Mouse (Mus musculus) kidney, postnatal 0 days (tissue): Measurements from ENCODE around the gene Auh. TPM values are rescaled to one million over a fixed set of nuclear protein-coding genes. Genes with fewer than 3 reads are reported as not detected.
A peak's percentile ranks its signal among the peaks of the same experiment; 100 is the strongest.

Experiments used
- ATAC-seq: fragments of 200-750 bp; cut with Nextera tagmentation; replicated peaks from 2 replicates; pipeline ENCODE4 v1.8.0; 2017; ENCODE audit warnings: low read depth, moderate number of reproducible peaks, moderate TSS enrichment, moderate library complexity; ENCODE audit not compliant: low FRiP score
- DNase-seq: peaks from one replicate; pipeline ENCODE4 v3.0.0-alpha.2; 2016; ENCODE audit warnings: low spot score
- H3K27ac ChIP-seq: fragments of 300-500 bp; sonication (generic); 2 replicates; pipeline ENCODE4 v1.5.1; 2014; ENCODE audit warnings: mild to moderate bottlenecking
- H3K27me3 ChIP-seq: fragments of 300-500 bp; sonication (generic); 2 replicates; pipeline ENCODE4 v1.6.1; 2014; ENCODE audit warnings: low read length, mixed read lengths; ENCODE audit not compliant: insufficient read depth
- H3K36me3 ChIP-seq: fragments of 300-500 bp; sonication (generic); 2 replicates; pipeline ENCODE4 v1.6.1; 2014; ENCODE audit warnings: low read length, mixed read lengths; ENCODE audit not compliant: insufficient read depth
- H3K4me1 ChIP-seq: fragments of 300-500 bp; sonication (generic); replicated peaks from 2 replicates; pipeline ENCODE4 v1.6.1; 2014; ENCODE audit warnings: antibody characterized with exemption, low read length, mixed read lengths; ENCODE audit not compliant: insufficient read depth
- H3K4me2 ChIP-seq: fragments of 300-500 bp; sonication (generic); 2 replicates; pipeline ENCODE4 v1.6.1; 2014; ENCODE audit warnings: mild to moderate bottlenecking, low read length, moderate library complexity, mixed read lengths
- H3K4me3 ChIP-seq: fragments of 300-500 bp; sonication (generic); replicated peaks from 2 replicates; pipeline ENCODE4 v1.5.1; 2014; ENCODE audit warnings: low read depth, low read length
- H3K9ac ChIP-seq: fragments of 300-500 bp; sonication (generic); 2 replicates; pipeline ENCODE4 v1.6.1; 2014; ENCODE audit warnings: low read depth, low read length
- H3K9me3 ChIP-seq: fragments of 300-500 bp; sonication (generic); replicated peaks from 2 replicates; pipeline ENCODE4 v1.6.1; 2016; ENCODE audit warnings: low read length, inconsistent platforms, mixed read lengths
- CTCF ChIP-seq: IDR thresholded peaks from 2 replicates; pipeline ENCODE4 v1.5.1; 2016; ENCODE audit warnings: antibody characterized with exemption, low read depth, mild to moderate bottlenecking, moderate library complexity
- WGBS: fragments of 180-500 bp; shearing (Covaris S2); extraction: QIAGEN DNeasy Blood & Tissue Kit; methylation state at CpG from one replicate; pipeline ENCODE4 v1.1.7; 2014; 5-methylcytosine and 5-hydroxymethylcytosine counted together
- polyA plus RNA-seq: library from polyadenylated mRNA; unstranded; fragments of >200 nt; fragmentation: Nextera tagmentation; extraction: Ambion mirVana; gene quantifications from 2 replicates; pipeline ENCODE4 v1.2.1, GENCODE M21; 2015

Auh gene
- polyA plus RNA-seq, 1 experiment from 2014 or later: 81.3 TPM

- Histone ChIP-seq H3K4me2 (no peak overlapping the region), H3K4me1 (no peaks in the 10 kb centered on the region), H3K9ac (no peak overlapping the region), H3K9me3 (no peaks in the 10 kb centered on the region), H3K4me3 (no peak overlapping the region), H3K27ac (no peak overlapping the region), H3K27me3 (no peaks in the 10 kb centered on the region), H3K36me3 (peaks cover 4% of the 10 kb centered on the region; the same call in 1 of the 2 replicates)
- 72% methylated on average over 7 of the region's 7 CpGs for WGBS
- DNase-seq (no peak), ATAC-seq (no peak)
- TF ChIP-seq CTCF: no peak
Measured at GRCm38 (mm10) chr13:52886779-52887178, 42.7 kb downstream of the Auh start.

GRCm38 (mm10) chr13:52883960-52884326 is 45.5 kb downstream of the Auh start:
- no peak for DNase-seq
- Histone ChIP-seq H3K36me3 (peaks cover 4% of the 10 kb centered on the region; the same call in 1 of the 2 replicates), H3K9ac (no peak overlapping the region), H3K4me1 (0 out of 2 replicates have a peak, but pooled peaks cover 5% of the 10 kb centered on the region), H3K4me3 (no peak overlapping the region), H3K27ac (no peak overlapping the region), H3K4me2 (no peak overlapping the region), H3K27me3 (no peaks in the 10 kb centered on the region), H3K9me3 (no peaks in the 10 kb centered on the region)
- ATAC-seq: no peak
- TF ChIP-seq CTCF: no peak
- WGBS: 54% methylated on average over 3 of the region's 4 CpGs

- Histone ChIP-seq H3K27me3 (no peaks in the 10 kb centered on the region), H3K9ac (no peak overlapping the region), H3K9me3 (no peaks in the 10 kb centered on the region), H3K36me3 (peaks cover 3% of the 10 kb centered on the region; the same call in 1 of the 2 replicates), H3K4me1 (0 out of 2 replicates have a peak, but pooled peaks cover 10% of the 10 kb centered on the region), H3K4me2 (no peak overlapping the region), H3K4me3 (no peak overlapping the region), H3K27ac (no peak overlapping the region)
- DNase-seq: peak; percentile 59
- WGBS: 50% methylated on average over 18 of the region's 19 CpGs
- no peak for ATAC-seq
- no peak for TF ChIP-seq CTCF
Measured at GRCm38 (mm10) chr13:52883084-52883959, 46.2 kb downstream of the Auh start.

GRCm38 (mm10) chr13:52880386-52880785 is 49.1 kb downstream of the Auh start:
- Histone ChIP-seq H3K9me3 (no peaks in the 10 kb centered on the region), H3K9ac (no peak overlapping the region), H3K4me2 (no peak overlapping the region), H3K4me1 (0 out of 2 replicates have a peak, but pooled peaks cover 10% of the 10 kb centered on the region), H3K27me3 (no peaks in the 10 kb centered on the region), H3K27ac (no peak overlapping the region), H3K36me3 (no peaks in the 10 kb centered on the region), H3K4me3 (no peak overlapping the region)
- TF ChIP-seq CTCF: no peak
- ATAC-seq (no peak), DNase-seq (no peak)
- WGBS: 74% methylated on average over 5 of the region's 5 CpGs

GRCm38 (mm10) chr13:52879918-52880317 is 49.6 kb downstream of the Auh start:
- H3K9ac ChIP-seq: no peak overlapping the region
- H3K27me3 ChIP-seq: no peaks in the 10 kb centered on the region
- no peaks in the 10 kb centered on the region for H3K9me3 ChIP-seq
- 0 out of 2 replicates have a peak, but pooled peaks cover 10% of the 10 kb centered on the region for H3K4me1 ChIP-seq
- DNase-seq (no peak), ATAC-seq (0 out of 2 replicates have a peak, but pooled peaks have one; percentile 31)
- H3K36me3 ChIP-seq: no peaks in the 10 kb centered on the region
- no peak overlapping the region for H3K4me2 ChIP-seq
- peak overlapping the region; percentile 44; the same call in 1 of the 2 replicates for H3K27ac ChIP-seq
- 60% methylated on average over 12 of the region's 12 CpGs for WGBS
- H3K4me3 ChIP-seq: no peak overlapping the region
- no peak for TF ChIP-seq CTCF

- H3K36me3 ChIP-seq: no peaks in the 10 kb centered on the region
- DNase-seq (peak; percentile 24), ATAC-seq (0 out of 2 replicates have a peak, but pooled peaks have one; percentile 11)
- no peaks in the 10 kb centered on the region for H3K9me3 ChIP-seq
- H3K27ac ChIP-seq: peak overlapping the region; percentile 44; the same call in 1 of the 2 replicates
- H3K4me2 ChIP-seq: no peak overlapping the region
- 0 out of 2 replicates have a peak overlapping the region, but pooled peaks have one; percentile 14 for H3K9ac ChIP-seq
- no peaks in the 10 kb centered on the region for H3K27me3 ChIP-seq
- no peak for TF ChIP-seq CTCF
- no peak overlapping the region for H3K4me3 ChIP-seq
- 0 out of 2 replicates have a peak, but pooled peaks cover 10% of the 10 kb centered on the region for H3K4me1 ChIP-seq
- WGBS: 63% methylated on average over 9 of the region's 9 CpGs
Measured at GRCm38 (mm10) chr13:52879291-52879690, 50.2 kb downstream of the Auh start.
